Mouse (Mus musculus): Measurements from ENCODE around the gene Pdzd7. TPM values are rescaled to one million over a fixed set of nuclear protein-coding genes. Genes with fewer than 3 reads are reported as not detected.

The Pdzd7 gene
- polyA plus RNA-seq, 1 experiment from 2014 or later = 0.75 TPM

Other genes starting within 250 kb of the Pdzd7 start
- gene Slf2, start 114.6 kb downstream of the Pdzd7 start, polyA plus RNA-seq (2015; fragmentation: Nextera tagmentation; extraction: Ambion mirVana) = 27.1 and 32.3 TPM in 2 replicates
- gene Sema4g, start 56.6 kb downstream of the Pdzd7 start, polyA plus RNA-seq (2015; fragmentation: Nextera tagmentation; extraction: Ambion mirVana) = 4.8 and 5.9 TPM in 2 replicates
- gene Twnk, start 40.1 kb downstream of the Pdzd7 start, polyA plus RNA-seq (2015; fragmentation: Nextera tagmentation; extraction: Ambion mirVana) = 20.2 and 22.1 TPM in 2 replicates
- 73.1 and 77.3 TPM in 2 replicates for gene Mrpl43, start 39.3 kb downstream of the Pdzd7 start, polyA plus RNA-seq (2015; fragmentation: Nextera tagmentation; extraction: Ambion mirVana)
- 75.8 and 80.5 TPM in 2 replicates for gene Lzts2, start 31.3 kb downstream of the Pdzd7 start, polyA plus RNA-seq (2015; fragmentation: Nextera tagmentation; extraction: Ambion mirVana)
- gene Sfxn3, start 1.8 kb upstream of the Pdzd7 start, polyA plus RNA-seq (2015; fragmentation: Nextera tagmentation; extraction: Ambion mirVana) = 37.4 and 41.3 TPM in 2 replicates
- gene Kazald1, start 29.5 kb upstream of the Pdzd7 start, polyA plus RNA-seq (2015; fragmentation: Nextera tagmentation; extraction: Ambion mirVana) = 58.2 and 59.1 TPM in 2 replicates
- 1.2 and 1.4 TPM in 2 replicates for gene Tlx1, start 105.0 kb upstream of the Pdzd7 start, polyA plus RNA-seq (2015; fragmentation: Nextera tagmentation; extraction: Ambion mirVana)
- 0.49 and 0.75 TPM in 2 replicates for gene Lbx1, start 190.1 kb upstream of the Pdzd7 start, polyA plus RNA-seq (2015; fragmentation: Nextera tagmentation; extraction: Ambion mirVana)

Measured in embryonic facial prominence, embryonic 15.5 days (tissue).